Mouse (Mus musculus): Measurements from ENCODE around the gene Ppm1m. TPM values are rescaled to one million over a fixed set of nuclear protein-coding genes. Genes with fewer than 3 reads are reported as not detected.

Ppm1m gene
- polyA plus RNA-seq, 1 experiment from 2014 or later: 33.4 TPM

GRCm38 (mm10) chr9:106205713-106206290, 6.3 kb upstream of the Ppm1m start:
- 75% methylated on average over 7 of the region's 7 CpGs for WGBS
- Histone ChIP-seq H3K36me3 (ENCODE audit: insufficient read depth, low read length) (no peaks in the 10 kb centered on the region), H3K4me1 (ENCODE audit: insufficient read depth, low read depth, low read length) (peaks cover 8% of the 10 kb centered on the region; the same call in 1 of the 2 replicates), H3K9ac (replicated peaks; ENCODE audit: low read depth) (no peak overlapping the region), H3K4me3 (ENCODE audit: low read depth, low read length) (no peak overlapping the region), H3K4me2 (replicated peaks; ENCODE audit: low read depth, low read length) (no peak overlapping the region), H3K27me3 (replicated peaks; ENCODE audit: insufficient read depth, low read length) (no peaks in the 10 kb centered on the region), H3K27ac (ENCODE audit: low read length) (no peak overlapping the region), H3K9me3 (ENCODE audit: low read length) (no peaks in the 10 kb centered on the region)
- DNase-seq (ENCODE audit: low spot score) (no peak), ATAC-seq (no peak)
- TF ChIP-seq CTCF (IDR thresholded peaks at IDR 0.05) (no peak), EP300 (IDR thresholded peaks at IDR 0.05) (no peak)

- 51% methylated on average over 7 of the region's 7 CpGs for WGBS
- no peak for TF ChIP-seq EP300 (IDR thresholded peaks at IDR 0.05)
- no peak for TF ChIP-seq CTCF (IDR thresholded peaks at IDR 0.05)
- Histone ChIP-seq H3K4me1 (ENCODE audit: insufficient read depth, low read depth, low read length) (peaks cover 9% of the 10 kb centered on the region; the same call in 1 of the 2 replicates), H3K4me2 (replicated peaks; ENCODE audit: low read depth, low read length) (peak overlapping the region; percentile 63), H3K9ac (replicated peaks; ENCODE audit: low read depth) (no peak overlapping the region), H3K27me3 (replicated peaks; ENCODE audit: insufficient read depth, low read length) (no peaks in the 10 kb centered on the region), H3K4me3 (ENCODE audit: low read depth, low read length) (peak overlapping the region; percentile 54), H3K27ac (ENCODE audit: low read length) (peak overlapping the region; percentile 75; the same call in 1 of the 2 replicates), H3K9me3 (ENCODE audit: low read length) (no peaks in the 10 kb centered on the region), H3K36me3 (ENCODE audit: insufficient read depth, low read length) (no peaks in the 10 kb centered on the region)
- DNase-seq (ENCODE audit: low spot score): no peak
- no peak for ATAC-seq
These were observed 4.7 kb upstream of the Ppm1m start for GRCm38 (mm10) chr9:106203990-106204851.

DNA sequence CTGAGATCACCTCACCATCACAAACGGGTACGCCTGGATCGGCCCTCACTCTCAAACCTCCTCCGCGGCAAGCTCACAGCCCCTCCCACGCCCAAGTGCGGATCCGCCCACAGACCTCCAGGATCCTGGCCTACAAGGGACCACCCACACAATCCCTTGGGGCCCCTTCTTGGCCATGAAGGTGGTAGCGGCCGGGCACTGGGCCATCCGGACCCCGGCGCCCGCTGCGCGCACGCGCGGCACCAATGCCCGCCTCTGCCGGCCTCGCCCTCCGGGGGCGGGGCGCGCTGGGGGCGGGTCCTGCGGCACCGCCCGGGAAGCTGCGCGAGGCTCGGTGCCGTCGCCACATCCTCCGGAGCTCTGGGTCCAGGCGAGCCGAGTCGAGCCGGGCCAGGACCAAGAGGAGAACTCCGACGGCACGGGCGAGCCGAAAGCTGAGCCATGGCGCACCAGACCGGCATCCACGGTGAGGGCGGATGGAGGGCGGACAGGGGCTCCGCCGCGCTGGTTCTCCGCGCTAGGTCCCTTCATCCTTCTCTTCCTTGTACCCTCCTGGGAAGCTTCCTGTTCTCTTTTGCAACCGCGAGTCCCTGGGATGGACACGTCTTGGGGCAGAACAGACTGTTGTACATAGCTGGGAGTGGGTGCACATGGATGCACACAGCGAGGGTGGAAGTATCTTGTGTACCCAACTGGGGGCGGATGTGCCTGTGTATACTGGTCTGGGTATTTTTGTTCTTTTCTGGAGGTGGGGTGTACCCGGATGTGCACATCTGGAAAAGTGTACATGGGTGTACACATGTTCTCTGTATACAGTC, 3.5 kb upstream of the Ppm1m start, which contains the start of gene Twf2:
Twf2 (plus strand) TSS at position 290 of the 818 bp plus-strand sequence.
- H3K4me1 ChIP-seq (ENCODE audit: insufficient read depth, low read depth, low read length): peaks cover 10% of the 10 kb centered on the region; the same call in 1 of the 2 replicates
- DNase-seq (ENCODE audit: low spot score): peak; percentile 95
- WGBS: 1% methylated on average over 47 of the region's 61 CpGs

DNA sequence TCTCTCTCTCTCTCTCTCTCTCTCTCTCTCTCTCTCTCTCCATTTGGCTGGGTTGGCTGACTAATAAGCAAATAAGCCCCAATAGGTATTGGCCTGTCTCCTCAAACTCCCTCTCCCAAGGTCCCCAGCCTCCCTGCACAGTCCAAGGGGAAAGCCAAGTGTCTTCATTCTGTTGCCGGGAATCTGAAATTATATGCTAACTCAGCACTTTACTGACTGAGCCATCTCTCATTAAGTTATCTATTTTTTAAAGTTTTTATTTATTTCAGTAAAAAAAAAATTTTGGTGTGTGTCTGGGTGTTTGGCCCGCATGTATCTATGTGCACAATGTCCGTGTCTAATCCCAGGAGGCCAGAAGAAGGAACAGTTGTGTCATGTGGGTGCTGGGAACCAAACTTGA, 2.3 kb upstream of the Ppm1m start:
- TF ChIP-seq CTCF (IDR thresholded peaks at IDR 0.05) (no peak), EP300 (IDR thresholded peaks at IDR 0.05) (no peak)
- Histone ChIP-seq H3K4me3 (ENCODE audit: low read depth, low read length) (no peak overlapping the region), H3K4me2 (replicated peaks; ENCODE audit: low read depth, low read length) (peak overlapping the region; percentile 63), H3K27ac (ENCODE audit: low read length) (no peak overlapping the region), H3K9ac (replicated peaks; ENCODE audit: low read depth) (no peak overlapping the region), H3K36me3 (ENCODE audit: insufficient read depth, low read length) (no peaks in the 10 kb centered on the region), H3K4me1 (ENCODE audit: insufficient read depth, low read depth, low read length) (peaks cover 10% of the 10 kb centered on the region; the same call in 1 of the 2 replicates), H3K9me3 (ENCODE audit: low read length) (no peaks in the 10 kb centered on the region), H3K27me3 (replicated peaks; ENCODE audit: insufficient read depth, low read length) (no peaks in the 10 kb centered on the region)
- 74% methylated on average over 3 of the region's 3 CpGs for WGBS
- DNase-seq (ENCODE audit: low spot score) (no peak), ATAC-seq (no peak)

More for the DNA sequence above, 3.5 kb upstream of the Ppm1m start, which contains the start of gene Twf2:
- Histone ChIP-seq H3K27ac (ENCODE audit: low read length) (peak within 1 kb of the TSS; percentile 75), H3K27me3 (replicated peaks; ENCODE audit: insufficient read depth, low read length) (no peaks in the 10 kb centered on the region), H3K9me3 (ENCODE audit: low read length) (no peaks in the 10 kb centered on the region), H3K4me2 (replicated peaks; ENCODE audit: low read depth, low read length) (peak within 1 kb of the TSS; percentile 63), H3K36me3 (ENCODE audit: insufficient read depth, low read length) (no peaks in the 10 kb centered on the region), H3K4me3 (ENCODE audit: low read depth, low read length) (peak within 1 kb of the TSS; percentile 54), H3K9ac (replicated peaks; ENCODE audit: low read depth) (peak within 1 kb of the TSS; percentile 48; the same call in 1 of the 2 replicates)
- TF ChIP-seq EP300 (IDR thresholded peaks at IDR 0.05) (no peak), CTCF (IDR thresholded peaks at IDR 0.05) (no peak)
- peak; percentile 93 for ATAC-seq

GRCm38 (mm10) chr9:106198962-106199458, 536 bp downstream of the Ppm1m start:
- WGBS: 1% methylated on average over 27 of the region's 51 CpGs
- Histone ChIP-seq H3K27ac (ENCODE audit: low read length) (peak overlapping the region; percentile 60; the same call in 1 of the 2 replicates), H3K36me3 (ENCODE audit: insufficient read depth, low read length) (no peaks in the 10 kb centered on the region), H3K4me1 (ENCODE audit: insufficient read depth, low read depth, low read length) (peaks cover 9% of the 10 kb centered on the region; the same call in 1 of the 2 replicates), H3K9ac (replicated peaks; ENCODE audit: low read depth) (peak overlapping the region; percentile 46), H3K27me3 (replicated peaks; ENCODE audit: insufficient read depth, low read length) (no peaks in the 10 kb centered on the region), H3K4me3 (ENCODE audit: low read depth, low read length) (peak overlapping the region; percentile 66), H3K9me3 (ENCODE audit: low read length) (no peaks in the 10 kb centered on the region), H3K4me2 (replicated peaks; ENCODE audit: low read depth, low read length) (peak overlapping the region; percentile 70)
- DNase-seq (ENCODE audit: low spot score): peak; percentile 88
- ATAC-seq: peak; percentile 72
- TF ChIP-seq EP300 (IDR thresholded peaks at IDR 0.05) (no peak), CTCF (IDR thresholded peaks at IDR 0.05) (no peak)
